Mouse (Mus musculus) stomach, embryonic 14.5 days (tissue): ENCODE measurements around the gene C2. TPM values are rescaled to one million over a fixed set of nuclear protein-coding genes. Genes with fewer than 3 reads are reported as not detected.

ENCODE experiments used
- ATAC-seq: fragments of 200-750 bp; cut with Nextera tagmentation; 2 replicates; pipeline ENCODE4 v1.8.0; 2017; ENCODE audit warnings: low read depth, moderate TSS enrichment; ENCODE audit not compliant: insufficient number of reproducible peaks, insufficient read depth, low FRiP score
- H3K27ac ChIP-seq: fragments of 300-500 bp; sonication (generic); 2 replicates; pipeline ENCODE4 v1.5.1; 2014; ENCODE audit warnings: mild to moderate bottlenecking, low read length, moderate library complexity, mixed read lengths
- H3K27me3 ChIP-seq: fragments of 300-500 bp; sonication (generic); 2 replicates; pipeline ENCODE4 v1.6.1; 2014; ENCODE audit warnings: low read length, control low read depth, mixed read lengths; ENCODE audit not compliant: control insufficient read depth, insufficient read depth
- H3K36me3 ChIP-seq: fragments of 300-500 bp; sonication (generic); 2 replicates; pipeline ENCODE4 v1.6.1; 2014; ENCODE audit warnings: mild to moderate bottlenecking, control low read depth, low read length, moderate library complexity, mixed read lengths; ENCODE audit not compliant: control insufficient read depth, insufficient read depth
- H3K4me1 ChIP-seq: fragments of 300-500 bp; sonication (generic); 2 replicates; pipeline ENCODE4 v1.6.1; 2014; ENCODE audit warnings: low read length, control low read depth, mixed read lengths; ENCODE audit not compliant: control insufficient read depth, insufficient read depth
- H3K4me2 ChIP-seq: fragments of 300-500 bp; sonication (generic); replicated peaks from 2 replicates; pipeline ENCODE4 v1.6.1; 2014; ENCODE audit warnings: low read depth, low read length, control low read depth
- H3K4me3 ChIP-seq: fragments of 300-500 bp; sonication (generic); 2 replicates; pipeline ENCODE4 v1.5.1; 2014; ENCODE audit warnings: low read depth, low read length, control low read depth
- H3K9ac ChIP-seq: fragments of 300-500 bp; sonication (generic); replicated peaks from 2 replicates; pipeline ENCODE4 v1.6.1; 2014; ENCODE audit warnings: low read depth, mild to moderate bottlenecking, control low read depth, low read length, moderate library complexity, mixed read lengths
- H3K9me3 ChIP-seq: fragments of 300-500 bp; sonication (generic); 2 replicates; pipeline ENCODE4 v1.6.1; 2016; ENCODE audit warnings: low read depth, low read length, control low read depth; ENCODE audit not compliant: control insufficient read depth
- WGBS: fragments of 180-500 bp; shearing (Covaris S2); extraction: QIAGEN DNeasy Blood & Tissue Kit; methylation state at CpG from one replicate; pipeline ENCODE4 v1.1.7; 2014; 5-methylcytosine and 5-hydroxymethylcytosine counted together
- polyA plus RNA-seq: library from polyadenylated mRNA; unstranded; fragments of >200 nt; fragmentation: Nextera tagmentation; extraction: Ambion mirVana; gene quantifications from 2 replicates; pipeline ENCODE4 v1.2.1, GENCODE M21; 2014

Gene C2
- polyA plus RNA-seq, 1 experiment from 2014 or later = 2.8 TPM

GRCm38 (mm10) chr17:34893072-34893824 lies 4.8 kb downstream of the C2 start:
- Histone ChIP-seq H3K4me2 (peak overlapping the region; percentile 84), H3K27me3 (no peaks in the 10 kb centered on the region), H3K27ac (peak overlapping the region; percentile 83), H3K9me3 (no peaks in the 10 kb centered on the region), H3K4me3 (0 out of 2 replicates have a peak overlapping the region, but pooled peaks have one; percentile 82), H3K4me1 (peaks cover 22% of the 10 kb centered on the region), H3K9ac (no peak overlapping the region), H3K36me3 (no peaks in the 10 kb centered on the region; the same call in 1 of the 2 replicates)
- 74% methylated on average over 12 of the region's 12 CpGs for WGBS
- ATAC-seq = no peak

- Histone ChIP-seq H3K27me3 (no peaks in the 10 kb centered on the region), H3K4me2 (no peak overlapping the region), H3K27ac (no peak overlapping the region), H3K36me3 (no peaks in the 10 kb centered on the region; the same call in 1 of the 2 replicates), H3K9ac (no peak overlapping the region), H3K9me3 (no peaks in the 10 kb centered on the region), H3K4me3 (no peak overlapping the region), H3K4me1 (peaks cover 14% of the 10 kb centered on the region)
- no peak for ATAC-seq
- WGBS = 97% methylated on average over 2 of the region's 2 CpGs
Observed at GRCm38 (mm10) chr17:34891377-34891776, 6.7 kb downstream of the C2 start.

- Histone ChIP-seq H3K36me3 (no peaks in the 10 kb centered on the region), H3K27ac (no peak overlapping the region), H3K4me3 (no peak overlapping the region), H3K9me3 (no peaks in the 10 kb centered on the region), H3K4me1 (peaks cover 7% of the 10 kb centered on the region), H3K9ac (no peak overlapping the region), H3K4me2 (no peak overlapping the region), H3K27me3 (no peaks in the 10 kb centered on the region)
- ATAC-seq = no peak
- WGBS = 83% methylated on average over 12 of the region's 12 CpGs
Observed at GRCm38 (mm10) chr17:34890074-34890743, 7.9 kb downstream of the C2 start.

GRCm38 (mm10) chr17:34887942-34888341 lies 10.1 kb downstream of the C2 start:
- ATAC-seq = no peak

GRCm38 (mm10) chr17:34885615-34886014 lies 12.4 kb downstream of the C2 start:
- Histone ChIP-seq H3K4me1 (no peaks in the 10 kb centered on the region), H3K36me3 (no peaks in the 10 kb centered on the region), H3K9ac (no peak overlapping the region), H3K9me3 (no peaks in the 10 kb centered on the region), H3K4me2 (no peak overlapping the region), H3K27me3 (no peaks in the 10 kb centered on the region), H3K4me3 (no peak overlapping the region), H3K27ac (no peak overlapping the region)
- no peak for ATAC-seq
- 78% methylated on average over 3 of the region's 3 CpGs for WGBS

More at GRCm38 (mm10) chr17:34887942-34888341, 10.1 kb downstream of the C2 start:
- no peak overlapping the region for H3K9ac ChIP-seq
- no peak overlapping the region for H3K4me2 ChIP-seq
- no peaks in the 10 kb centered on the region for H3K9me3 ChIP-seq
- no peak overlapping the region for H3K4me3 ChIP-seq
- H3K4me1 ChIP-seq = no peaks in the 10 kb centered on the region
- no peaks in the 10 kb centered on the region for H3K36me3 ChIP-seq
- H3K27ac ChIP-seq = no peak overlapping the region
- no peaks in the 10 kb centered on the region for H3K27me3 ChIP-seq
- 83% methylated on average over 5 of the region's 5 CpGs for WGBS

GRCm38 (mm10) chr17:34884704-34885103 lies 13.4 kb downstream of the C2 start:
- WGBS = 82% methylated on average over 6 of the region's 6 CpGs
- no peak for ATAC-seq
- H3K27me3 ChIP-seq = no peaks in the 10 kb centered on the region
- H3K9ac ChIP-seq = no peak overlapping the region
- H3K9me3 ChIP-seq = no peaks in the 10 kb centered on the region
- H3K36me3 ChIP-seq = no peaks in the 10 kb centered on the region
- no peak overlapping the region for H3K4me2 ChIP-seq
- H3K4me3 ChIP-seq = no peak overlapping the region
- H3K27ac ChIP-seq = no peak overlapping the region
- H3K4me1 ChIP-seq = no peaks in the 10 kb centered on the region

GRCm38 (mm10) chr17:34883332-34883731 lies 14.7 kb downstream of the C2 start:
- H3K27ac ChIP-seq = no peak overlapping the region
- H3K36me3 ChIP-seq = no peaks in the 10 kb centered on the region
- H3K4me1 ChIP-seq = 0 out of 2 replicates have a peak, but pooled peaks cover 3% of the 10 kb centered on the region
- H3K9ac ChIP-seq = no peak overlapping the region
- H3K4me2 ChIP-seq = no peak overlapping the region
- H3K9me3 ChIP-seq = no peaks in the 10 kb centered on the region
- H3K27me3 ChIP-seq = no peaks in the 10 kb centered on the region
- 67% methylated on average over 3 of the region's 3 CpGs for WGBS
- ATAC-seq = no peak
- no peak overlapping the region for H3K4me3 ChIP-seq

GRCm38 (mm10) chr17:34881683-34882310 lies 16.3 kb downstream of the C2 start, which contains the start of gene Gm20547:
Gene Gm20547, minus strand, starts transcription at chr17:34882042.
- WGBS = 5% methylated on average over 15 of the region's 15 CpGs
- Histone ChIP-seq H3K9me3 (no peaks in the 10 kb centered on the region), H3K4me1 (0 out of 2 replicates have a peak, but pooled peaks cover 3% of the 10 kb centered on the region), H3K36me3 (no peaks in the 10 kb centered on the region), H3K4me3 (no peak within 1 kb of the TSS), H3K4me2 (0 out of 2 replicates have a peak within 1 kb of the TSS, but pooled peaks have one; percentile 3), H3K27ac (no peak within 1 kb of the TSS), H3K9ac (no peak within 1 kb of the TSS), H3K27me3 (no peaks in the 10 kb centered on the region)
- ATAC-seq = no peak
